Mouse (Mus musculus) heart, postnatal 0 days (tissue): ENCODE measurements at regions not wholly inside any gene's neighbourhood (a gene's known extent, or its start where the extent isn't known, plus 50 kb on each side); places are given as distances from the start of the nearest gene placed in this dataset.

Source experiments
- CTCF ChIP-seq: IDR thresholded peaks from 2 replicates; pipeline ENCODE4 v1.5.1; 2016; ENCODE audit warnings: antibody characterized with exemption, control low read depth, low read depth
- EP300 ChIP-seq: IDR thresholded peaks from 2 replicates; pipeline ENCODE4 v1.6.1; 2016; ENCODE audit warnings: antibody characterized with exemption, low read depth

DNA sequence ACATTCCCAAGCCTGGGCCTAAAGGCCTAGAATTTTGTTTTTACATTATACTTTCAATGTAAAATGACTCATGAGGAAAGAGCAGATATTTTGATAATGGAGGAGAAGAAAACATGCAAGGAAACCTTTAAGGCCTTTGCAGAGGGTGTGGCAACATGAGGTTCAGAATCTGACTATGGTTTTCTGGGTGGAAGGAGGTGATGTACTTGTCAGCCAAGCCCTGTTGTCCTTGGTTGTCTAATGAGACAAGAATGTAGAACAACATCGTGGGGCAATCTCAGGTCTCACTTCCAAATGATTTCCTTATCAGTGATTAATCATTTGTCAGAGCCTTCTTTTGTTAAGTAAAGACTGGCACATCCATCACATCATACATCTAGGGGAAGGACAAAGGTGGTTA is 580.5 kb upstream of the Igfbp3 start:
- TF ChIP-seq CTCF (no peak), EP300 (no peak)
